Comparison of ENCODE assay signal across 9 mouse cellular contexts in the genomic region with DNA sequence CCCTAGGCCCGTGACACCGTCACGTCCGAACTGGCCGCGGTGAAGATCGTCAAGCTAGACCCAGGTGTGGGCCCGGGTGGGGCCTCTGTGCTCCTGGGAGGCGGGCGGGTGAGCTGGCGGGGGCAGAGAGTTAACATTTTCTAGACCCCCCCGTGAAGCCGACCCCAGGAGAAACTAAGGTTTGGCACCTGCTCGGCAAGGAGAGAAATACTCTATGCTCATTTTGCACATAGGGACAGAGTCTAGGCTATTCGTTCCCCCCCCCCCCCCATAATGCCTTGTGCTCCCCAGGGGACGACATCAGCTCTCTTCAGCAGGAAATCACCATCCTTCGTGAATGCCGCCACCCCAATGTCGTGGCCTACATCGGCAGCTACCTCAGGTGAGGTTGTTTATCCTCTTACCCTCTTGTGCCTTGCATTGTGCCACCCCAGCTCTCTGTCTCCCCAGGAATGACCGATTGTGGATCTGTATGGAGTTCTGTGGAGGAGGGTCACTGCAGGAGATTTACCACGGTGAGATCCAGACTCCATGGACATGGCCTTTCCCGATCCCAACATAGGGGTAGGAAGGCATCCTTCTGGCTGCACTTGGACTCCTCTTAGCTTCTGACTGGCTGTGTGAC. TPM values are rescaled to one million over a fixed set of nuclear protein-coding genes. Genes with fewer than 3 reads are reported as not detected.
A peak's percentile ranks its signal among the peaks of the same experiment; 100 is the strongest.
DNase-seq lines count a peak whose midpoint lies in the region; ATAC-seq and TF ChIP-seq lines count a peak whose summit lies in the region.
"Had no signal": no experiment of that assay in that cellular context is flagged by ENCODE, and none has a peak within 500 bp of the region (broad histone marks: within the 10 kb centered on the region; RNA-seq: fewer than 3 reads in every experiment).

No protein-coding gene starts in this region.

- in situ Hi-C loops in ES-E14 (cut with MboI; ENCODE audit: low sequenced_read_pairs in 2 of 2, unreplicated experiment in 2 of 2): no loop called here

- peak overlapping the region; percentile 84 for H3K4me3 ChIP-seq in heart, embryonic 10.5 days
- H3K4me3 ChIP-seq in ES-E14 (ENCODE audit: insufficient read depth in 1 of 2, low read depth in 1 of 2, low read length in 2 of 2, poor library complexity in 1 of 2, severe bottlenecking in 1 of 2): peak overlapping the region; percentile 88 to 98
- H3K4me3 ChIP-seq in forebrain, postnatal 0 days (ENCODE audit: low read depth, low read length): peak overlapping the region; percentile 50
- peak overlapping the region; percentile 77 for H3K4me3 ChIP-seq in midbrain, embryonic 10.5 days

- peaks cover 73% of the 10 kb centered on the region for H3K36me3 ChIP-seq in heart, embryonic 10.5 days
- peaks cover 36% of the 10 kb centered on the region for H3K36me3 ChIP-seq in ES-E14 (ENCODE audit: control insufficient read depth, insufficient read depth, low read length, poor library complexity, severe bottlenecking)
- H3K36me3 ChIP-seq in forebrain, postnatal 0 days (ENCODE audit: insufficient read depth): peaks cover 70% of the 10 kb centered on the region
- peaks cover 87% of the 10 kb centered on the region for H3K36me3 ChIP-seq in midbrain, embryonic 10.5 days

- no peak for DNase-seq in heart, embryonic 10.5 days (ENCODE audit: low spot score)
- no peak for DNase-seq in heart, postnatal 14 days
- DNase-seq in ES-E14 (ENCODE audit: low read depth, low spot score) (no peak), adipocyte (ENCODE audit: low spot score) (no peak)
- DNase-seq in forebrain, postnatal 0 days: no peak
- no peak for DNase-seq in midbrain, embryonic 10.5 days (ENCODE audit: low spot score)
- DNase-seq in layer of hippocampus, adult 8-10 months (ENCODE audit: low spot score in 2 of 2): no peak
- no peak for DNase-seq in retina, postnatal 1 day

- TF ChIP-seq CTCF in forebrain, postnatal 0 days (IDR thresholded peaks at IDR 0.05; ENCODE audit: low read depth): no peak

- no peaks in the 10 kb centered on the region for H3K9me3 ChIP-seq in heart, embryonic 10.5 days
- no peaks in the 10 kb centered on the region for H3K9me3 ChIP-seq in ES-E14 (ENCODE audit: control insufficient read depth, insufficient read depth, low read depth, low read length)
- H3K9me3 ChIP-seq in forebrain, postnatal 0 days (ENCODE audit: low read length): no peaks in the 10 kb centered on the region
- H3K9me3 ChIP-seq in midbrain, embryonic 10.5 days (replicated peaks): no peaks in the 10 kb centered on the region

- 9% methylated on average over 23 of the region's 23 CpGs for WGBS in heart, embryonic 10.5 days
- 15% methylated on average over 23 of the region's 23 CpGs for WGBS in forebrain, postnatal 0 days
- WGBS in midbrain, embryonic 10.5 days: 14% methylated on average over 23 of the region's 23 CpGs

- H3K27ac ChIP-seq in heart, embryonic 10.5 days: peak overlapping the region; percentile 91
- H3K27ac ChIP-seq in ES-E14 (ENCODE audit: insufficient read depth, low read depth, low read length, poor library complexity, severe bottlenecking): no peak overlapping the region
- H3K27ac ChIP-seq in forebrain, postnatal 0 days (ENCODE audit: low read depth, low read length): no peak overlapping the region
- H3K27ac ChIP-seq in midbrain, embryonic 10.5 days (replicated peaks): peak overlapping the region; percentile 82

- no peak for ATAC-seq in forebrain, postnatal 0 days

- H3K4me1 ChIP-seq in heart, embryonic 10.5 days: peaks cover 61% of the 10 kb centered on the region
- peaks cover 0 to 17% of the 10 kb centered on the region in 2 experiments; a peak in 2 of 4 replicates for H3K4me1 ChIP-seq in ES-E14 (ENCODE audit: control insufficient read depth in 2 of 2, insufficient read depth in 2 of 2, low read length in 2 of 2, poor library complexity in 1 of 2)
- H3K4me1 ChIP-seq in forebrain, postnatal 0 days (ENCODE audit: insufficient read depth): peaks cover 3% of the 10 kb centered on the region; the same call in 1 of the 2 replicates
- H3K4me1 ChIP-seq in midbrain, embryonic 10.5 days: peaks cover 44% of the 10 kb centered on the region

- intact Hi-C loops in heart, postnatal 14 days (cut with DNase I): loop anchor here (10.0 kb wide), 1 partner anchor 847 kb away; a partner anchor contains a TSS

- peak overlapping the region; percentile 93 for H3K4me2 ChIP-seq in forebrain, postnatal 0 days (ENCODE audit: low read depth)

- H3K9ac ChIP-seq in ES-E14 (ENCODE audit: insufficient read depth, low read depth, low read length, poor library complexity, severe bottlenecking): peak overlapping the region; percentile 89
- H3K9ac ChIP-seq in forebrain, postnatal 0 days: peak overlapping the region; percentile 53

- H3K27me3 ChIP-seq in heart, embryonic 10.5 days (ENCODE audit: insufficient read depth, poor library complexity, severe bottlenecking): 0 out of 2 replicates have a peak, but pooled peaks cover 7% of the 10 kb centered on the region
- H3K27me3 ChIP-seq in forebrain, postnatal 0 days (ENCODE audit: insufficient read depth, low read length): no peaks in the 10 kb centered on the region
- H3K27me3 ChIP-seq in midbrain, embryonic 10.5 days (ENCODE audit: low read depth, poor library complexity, severe bottlenecking): peaks cover 10% of the 10 kb centered on the region; the same call in 1 of the 2 replicates
- H3K27me3 ChIP-seq: Patski had no signal

TF ChIP-seq in ES-E14, 5 proteins besides CTCF, POLR2A, EP300 and RAD21:
- TF ChIP-seq CHD2 (IDR thresholded peaks at IDR 0.05; ENCODE audit: low read depth, low read length) (no peak), MAFK (IDR thresholded peaks at IDR 0.05; ENCODE audit: insufficient read depth, low read depth, low read length) (no peak), ZNF384 (IDR thresholded peaks at IDR 0.05; ENCODE audit: low read depth, low read length) (no peak), HCFC1 (IDR thresholded peaks at IDR 0.05; ENCODE audit: borderline replicate concordance, insufficient read depth, low read length) (no peak), ZC3H11A (IDR thresholded peaks at IDR 0.05; ENCODE audit: borderline replicate concordance, low read depth, low read length) (no peak)

RNA-seq across cellular contexts. Expression of a gene that starts 0.6 kb away (rescaled TPM):
- 12.5 and 15.0 TPM in 2 replicates for polyA plus RNA-seq in heart, embryonic 10.5 days (2016; fragmentation: Nextera tagmentation; extraction: Ambion mirVana)
- 10 to 100 TPM; 56.3 TPM for total RNA-seq in heart, postnatal 14 days (2021)
- total RNA-seq in ES-E14 (2012; rRNA removed): 29.4 and 43.6 TPM in 2 replicates
- total RNA-seq in forebrain, postnatal 0 days (2014; rRNA removed): 43.0 and 55.8 TPM in 2 replicates
- 6.7 and 9.7 TPM in 2 replicates for polyA plus RNA-seq in forebrain, postnatal 0 days (2015; fragmentation: Nextera tagmentation; extraction: Ambion mirVana)
- 11.3 and 13.8 TPM in 2 replicates for polyA plus RNA-seq in midbrain, embryonic 10.5 days (2016; fragmentation: Nextera tagmentation; extraction: Ambion mirVana)
- 100 to 1,000 TPM in 2 of 4 experiments, 10 to 100 TPM in 2; 85.0 to 114 (median 103) TPM for total RNA-seq in layer of hippocampus, adult 8-10 months (2022)

RNA-seq across cellular contexts. Expression of a gene that starts 6.8 kb away (rescaled TPM):
- 67.2 and 80.8 TPM in 2 replicates for polyA plus RNA-seq in heart, embryonic 10.5 days (2016; fragmentation: Nextera tagmentation; extraction: Ambion mirVana)
- total RNA-seq in heart, postnatal 14 days (2021): 10 to 100 TPM; 18.2 to 18.5 TPM
- total RNA-seq in ES-E14 (2012; rRNA removed): 60.4 and 65.6 TPM in 2 replicates
- total RNA-seq in forebrain, postnatal 0 days (2014; rRNA removed): 60.5 and 64.3 TPM in 2 replicates
- 58.3 and 60.9 TPM in 2 replicates for polyA plus RNA-seq in forebrain, postnatal 0 days (2015; fragmentation: Nextera tagmentation; extraction: Ambion mirVana)
- polyA plus RNA-seq in midbrain, embryonic 10.5 days (2016; fragmentation: Nextera tagmentation; extraction: Ambion mirVana): 124 and 128 TPM in 2 replicates
- 10 to 100 TPM; 60.0 to 74.4 (median 63.5) TPM for total RNA-seq in layer of hippocampus, adult 8-10 months (2022)

RNA-seq across cellular contexts. Expression of a gene that starts 21.9 kb away (rescaled TPM):
- polyA plus RNA-seq in heart, embryonic 10.5 days (2016; fragmentation: Nextera tagmentation; extraction: Ambion mirVana): 129 and 146 TPM in 2 replicates
- 100 to 1,000 TPM; 102 to 105 TPM for total RNA-seq in heart, postnatal 14 days (2021)
- total RNA-seq in ES-E14 (2012; rRNA removed): 150 and 164 TPM in 2 replicates
- total RNA-seq in forebrain, postnatal 0 days (2014; rRNA removed): 70.0 and 113 TPM in 2 replicates
- polyA plus RNA-seq in forebrain, postnatal 0 days (2015; fragmentation: Nextera tagmentation; extraction: Ambion mirVana): 89.7 and 102 TPM in 2 replicates
- 189 and 194 TPM in 2 replicates for polyA plus RNA-seq in midbrain, embryonic 10.5 days (2016; fragmentation: Nextera tagmentation; extraction: Ambion mirVana)
- 100 to 1,000 TPM; 209 to 234 (median 222) TPM for total RNA-seq in layer of hippocampus, adult 8-10 months (2022)

RNA-seq across cellular contexts. Expression of a gene that starts 35.3 kb away (rescaled TPM):
- polyA plus RNA-seq in heart, embryonic 10.5 days (2016; fragmentation: Nextera tagmentation; extraction: Ambion mirVana): 0.33 and 0.38 TPM in 2 replicates
- total RNA-seq in heart, postnatal 14 days (2021): 1 to 10 TPM; 8.9 to 9.8 TPM
- 35.5 and 48.4 TPM in 2 replicates for total RNA-seq in ES-E14 (2012; rRNA removed)
- total RNA-seq in forebrain, postnatal 0 days (2014; rRNA removed): 3.1 and 4.7 TPM in 2 replicates
- 0.11 and 0.23 TPM in 2 replicates for polyA plus RNA-seq in forebrain, postnatal 0 days (2015; fragmentation: Nextera tagmentation; extraction: Ambion mirVana)
- 0.11 and 0.15 TPM in 2 replicates for polyA plus RNA-seq in midbrain, embryonic 10.5 days (2016; fragmentation: Nextera tagmentation; extraction: Ambion mirVana)
- 1 to 10 TPM; 5.9 to 9.5 (median 6.5) TPM for total RNA-seq in layer of hippocampus, adult 8-10 months (2022)

RNA-seq across cellular contexts. Expression of a gene that starts 42.6 kb away (rescaled TPM):
- 103 and 214 TPM in 2 replicates for polyA plus RNA-seq in heart, embryonic 10.5 days (2016; fragmentation: Nextera tagmentation; extraction: Ambion mirVana)
- total RNA-seq in heart, postnatal 14 days (2021): 100 to 1,000 TPM; 824 to 866 TPM
- total RNA-seq in ES-E14 (2012; rRNA removed): 3.7 and 4.6 TPM in 2 replicates
- 6.2 and 8.8 TPM in 2 replicates for total RNA-seq in forebrain, postnatal 0 days (2014; rRNA removed)
- polyA plus RNA-seq in forebrain, postnatal 0 days (2015; fragmentation: Nextera tagmentation; extraction: Ambion mirVana): 4.7 and 7.6 TPM in 2 replicates
- polyA plus RNA-seq in midbrain, embryonic 10.5 days (2016; fragmentation: Nextera tagmentation; extraction: Ambion mirVana): 2.1 and 2.7 TPM in 2 replicates
- 10 to 100 TPM; 14.2 to 19.7 (median 19.0) TPM for total RNA-seq in layer of hippocampus, adult 8-10 months (2022)

Comparison
In these comparisons a context has a peak if more than half of its experiments do, and no peak if none do; other contexts are left out.
1. H3K27ac ChIP-seq: peak in heart, embryonic 10.5 days (single experiment) and midbrain, embryonic 10.5 days (single experiment); none in ES-E14 (single experiment) and forebrain, postnatal 0 days (single experiment).
2. Peak in every context shown above with its lines, with median percentiles within 50 percentile points of each other: H3K4me3 ChIP-seq.